Mouse (Mus musculus): Measurements from ENCODE around the gene Ppp1r13b.

The Ppp1r13b gene

DNA sequence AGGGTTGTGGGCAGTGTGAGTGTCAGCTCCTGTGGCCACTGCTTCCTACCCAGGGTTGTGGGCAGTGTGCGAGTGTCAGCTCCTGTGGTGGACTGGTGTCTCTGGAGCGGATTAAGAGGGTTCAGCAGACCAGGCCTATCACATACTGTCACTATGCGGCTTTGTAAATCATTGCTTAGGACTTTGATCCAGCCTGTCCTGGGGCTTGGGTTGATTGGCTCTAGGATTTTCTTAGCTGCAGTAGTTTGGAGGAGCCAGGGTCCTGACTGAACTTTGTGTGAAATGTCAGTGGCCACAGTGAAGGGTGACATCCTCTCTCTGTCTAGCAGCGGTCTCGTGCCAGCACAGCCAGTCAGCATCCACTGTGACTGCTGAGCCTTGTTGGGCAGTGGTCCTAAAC, 117.8 kb downstream of the Ppp1r13b start:
- no peak for DNase-seq (ENCODE audit: low read depth, low spot score)
- Histone ChIP-seq H3K27me3 (ENCODE audit: control insufficient read depth, insufficient read depth, low read length, poor library complexity, severe bottlenecking) (no peaks in the 10 kb centered on the region), H3K36me3 (ENCODE audit: control insufficient read depth, insufficient read depth, low read length, poor library complexity, severe bottlenecking) (peaks cover 5% of the 10 kb centered on the region; the same call in 1 of the 2 replicates)

DNA sequence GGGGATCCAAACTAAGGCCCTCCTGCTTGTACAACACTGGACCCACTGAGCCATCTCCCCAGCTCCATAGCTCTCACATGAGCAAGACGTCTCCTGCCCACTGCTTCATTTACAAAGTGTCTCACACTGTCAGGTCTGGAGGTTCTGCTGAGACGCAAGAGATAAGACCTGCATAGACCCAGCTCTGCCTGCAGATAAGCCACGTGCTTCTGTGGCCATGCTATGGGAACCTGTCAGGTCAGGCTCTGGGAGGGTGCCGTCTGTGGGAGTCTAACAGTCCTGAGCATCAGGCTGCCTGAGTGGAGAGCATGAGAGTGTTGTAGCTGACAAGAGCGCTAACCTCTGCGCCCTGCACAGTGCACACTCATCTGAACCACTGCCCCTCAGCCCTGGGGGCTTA, 120.9 kb downstream of the Ppp1r13b start:
- DNase-seq (ENCODE audit: low read depth, low spot score): no peak
- Histone ChIP-seq H3K36me3 (ENCODE audit: control insufficient read depth, insufficient read depth, low read length, poor library complexity, severe bottlenecking) (peaks cover 3% of the 10 kb centered on the region; the same call in 1 of the 2 replicates), H3K27me3 (ENCODE audit: control insufficient read depth, insufficient read depth, low read length, poor library complexity, severe bottlenecking) (no peaks in the 10 kb centered on the region)

DNA sequence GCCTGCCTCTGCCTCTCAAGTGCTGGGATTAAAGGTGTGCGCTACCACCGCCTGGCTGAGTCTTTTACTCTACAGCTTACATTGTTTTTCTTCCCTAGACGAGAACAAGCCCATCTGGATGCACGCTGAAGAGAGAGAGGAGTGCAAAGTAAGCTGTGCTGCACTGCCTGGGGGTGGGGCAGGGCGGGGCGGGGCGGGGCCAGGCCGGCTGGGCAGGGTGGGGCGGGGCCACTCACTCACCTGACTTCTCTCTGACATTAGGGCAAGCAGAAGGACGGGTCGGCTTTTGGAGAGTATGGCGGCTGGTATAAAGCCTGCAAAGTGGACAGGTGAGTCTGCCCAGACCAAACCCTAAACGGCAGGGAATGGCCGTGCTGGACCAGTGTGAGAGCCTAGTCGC, 122.7 kb downstream of the Ppp1r13b start:
- peaks cover 5% of the 10 kb centered on the region for H3K36me3 ChIP-seq (ENCODE audit: control insufficient read depth, insufficient read depth, low read length, poor library complexity, severe bottlenecking)
- no peak for DNase-seq (ENCODE audit: low read depth, low spot score)
- H3K27me3 ChIP-seq (ENCODE audit: control insufficient read depth, insufficient read depth, low read length, poor library complexity, severe bottlenecking): no peaks in the 10 kb centered on the region

DNA sequence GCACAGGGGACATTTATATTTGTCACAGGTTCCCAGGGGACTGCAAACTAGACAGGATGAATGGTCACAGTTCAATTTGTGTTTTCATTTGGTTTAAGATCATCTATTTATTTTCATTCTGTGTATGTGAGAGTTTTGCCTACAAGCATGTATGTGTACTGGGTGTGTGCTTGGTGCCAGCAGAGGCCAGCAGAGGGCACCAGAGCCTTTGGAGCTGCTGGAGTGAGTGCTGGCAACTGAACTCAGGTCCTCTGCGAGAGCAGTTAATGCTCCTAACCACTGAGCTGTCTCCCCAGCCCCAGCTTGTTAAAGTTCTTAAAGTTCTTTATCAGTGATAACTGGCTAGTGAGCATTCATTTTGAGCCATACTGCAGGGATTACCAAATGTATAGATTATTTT, 128.4 kb downstream of the Ppp1r13b start:
- Histone ChIP-seq H3K27me3 (ENCODE audit: control insufficient read depth, insufficient read depth, low read length, poor library complexity, severe bottlenecking) (no peaks in the 10 kb centered on the region), H3K36me3 (ENCODE audit: control insufficient read depth, insufficient read depth, low read length, poor library complexity, severe bottlenecking) (peaks cover 4% of the 10 kb centered on the region)
- DNase-seq (ENCODE audit: low read depth, low spot score): peak; percentile 24

Data from splenic B cell, adult 2 months (primary cell).